16 mouse cellular contexts compared by ENCODE assay signal in genomic region chr2:34424186-34424585, GRCm38 (mm10).
"Had no signal": no experiment of that assay in that cellular context is flagged by ENCODE, and none has a peak within 500 bp of the region (broad histone marks: within the 10 kb centered on the region; RNA-seq: fewer than 3 reads in every experiment).

No protein-coding gene starts in this region.

- H3K27ac ChIP-seq: neural tube, embryonic 13.5 days; neural tube, embryonic 15.5 days; stomach, embryonic 15.5 days; stomach, postnatal 0 days had no signal

- H3K9me3 ChIP-seq: neural tube, embryonic 13.5 days; neural tube, embryonic 15.5 days; stomach, embryonic 15.5 days had no signal

- H3K9ac ChIP-seq: neural tube, embryonic 13.5 days; neural tube, embryonic 15.5 days; stomach, embryonic 15.5 days had no signal

- DNase-seq: retina, postnatal 1 day; right cerebral cortex, adult 18-20 months; right cerebral cortex, postnatal 14 days; right cerebral cortex, postnatal 25 days; right cerebral cortex, postnatal 4 days; spleen, adult 18-20 months; thymus, adult 18-20 months; thymus, adult 2 months; thymus, postnatal 14 days; thymus, postnatal 25 days; thymus, postnatal 36 days; thymus, postnatal 4 days had no signal

- H3K4me1 ChIP-seq: neural tube, embryonic 13.5 days; stomach, embryonic 15.5 days had no signal

- H3K27me3 ChIP-seq: neural tube, embryonic 13.5 days; neural tube, embryonic 15.5 days; stomach, embryonic 15.5 days had no signal

- H3K4me3 ChIP-seq: neural tube, embryonic 13.5 days; neural tube, embryonic 15.5 days; stomach, embryonic 15.5 days had no signal

- H3K4me2 ChIP-seq: neural tube, embryonic 13.5 days; neural tube, embryonic 15.5 days; stomach, embryonic 15.5 days had no signal
